Mouse (Mus musculus): ENCODE measurements around the gene Klra6. TPM values are rescaled to one million over a fixed set of nuclear protein-coding genes. Genes with fewer than 3 reads are reported as not detected.

The Klra6 gene
- polyA plus RNA-seq (2012; rRNA removed) = not detected in 2 replicates

GRCm38 (mm10) chr6:130026854-130027253 is at the start of gene Klra6:
Gene Klra6 (minus strand): TSS chr6:130026954.

GRCm38 (mm10) chr6:130067171-130067570 is 40.4 kb upstream of the Klra6 start, which contains the start of gene Klra4:
Gene Klra4 (minus strand): TSS chr6:130067271.

Other genes starting within 250 kb of the Klra6 start
- not detected in 2 replicates for gene Gm156, start 242.7 kb downstream of the Klra6 start, polyA plus RNA-seq (2012; rRNA removed)
- not detected in 2 replicates for gene Gm17631, start 164.3 kb downstream of the Klra6 start, polyA plus RNA-seq (2012; rRNA removed)
- 0.04 TPM in 1 of 2 replicates, not detected in the other for gene Klra17, start 150.3 kb downstream of the Klra6 start, polyA plus RNA-seq (2012; rRNA removed)
- gene Klra5, start 109.3 kb downstream of the Klra6 start, polyA plus RNA-seq (2012; rRNA removed) = not detected in 2 replicates
- 1.5 TPM in 1 of 2 replicates, not detected in the other for gene Klra4, start 40.3 kb upstream of the Klra6 start, polyA plus RNA-seq (2012; rRNA removed)
- gene Klra8, start 102.9 kb upstream of the Klra6 start, polyA plus RNA-seq (2012; rRNA removed) = 0.06 TPM in 1 of 2 replicates, not detected in the other
- not detected in 2 replicates for gene Klra9, start 166.2 kb upstream of the Klra6 start, polyA plus RNA-seq (2012; rRNA removed)
- not detected in 2 replicates for gene Klra7, start 206.4 kb upstream of the Klra6 start, polyA plus RNA-seq (2012; rRNA removed)